Mouse (Mus musculus): ENCODE data around the gene Adck2.

- no peak for TF ChIP-seq CTCF (IDR thresholded peaks at IDR 0.05; ENCODE audit: control insufficient read depth, insufficient read depth, insufficient read length)
- TF ChIP-seq MYOD1 (IDR thresholded peaks at IDR 0.05; ENCODE audit: control insufficient read depth, insufficient read length, low read depth): no peak
- TF ChIP-seq MYOG (IDR thresholded peaks at IDR 0.05; ENCODE audit: control insufficient read depth, extremely low read depth, insufficient read length): no peak
Observed at GRCm38 (mm10) chr6:39579552-39579951, 5.9 kb downstream of the Adck2 start.
